Mouse (Mus musculus) cerebellum, adult 2 months (tissue): ENCODE measurements around the gene Tmem147. TPM values are rescaled to one million over a fixed set of nuclear protein-coding genes. Genes with fewer than 3 reads are reported as not detected.
"Not testable (repeated sequence)": the region's sequence is repeated elsewhere in the genome, so short reads cannot be mapped to it uniquely, and the experiment has no call there.

ENCODE experiments used
- DNase-seq, 2 experiments: peaks; one replicate each; pipeline ENCODE4 v3.0.0; 2021
- H3K27ac ChIP-seq: fragments of 200-500 bp; 2 replicates; pipeline ENCODE4 v1.5.1; 2012; ENCODE audit warnings: low read length, control low read depth, inconsistent platforms; ENCODE audit not compliant: insufficient read depth
- H3K27me3 ChIP-seq: fragments of 200-500 bp; 2 replicates; pipeline ENCODE4 v1.6.1; 2012; ENCODE audit warnings: inconsistent platforms, mild to moderate bottlenecking, low read length, moderate library complexity; ENCODE audit not compliant: control insufficient read depth, insufficient read depth
- H3K4me1 ChIP-seq: fragments of 200-500 bp; 2 replicates; pipeline ENCODE4 v1.6.1; 2011; ENCODE audit warnings: low read length; ENCODE audit not compliant: control insufficient read depth, insufficient read depth
- H3K4me3 ChIP-seq: fragments of 200-500 bp; replicated peaks from 2 replicates; pipeline ENCODE3; 2011; ENCODE audit warnings: mild to moderate bottlenecking, low read depth, low read length, control low read depth; ENCODE audit not compliant: insufficient read depth
- CTCF ChIP-seq: fragments of 200-500 bp; IDR thresholded peaks from 2 replicates; pipeline ENCODE4 v1.5.1; 2011; ENCODE audit warnings: low read depth, mild to moderate bottlenecking, control low read depth, low read length, moderate library complexity, borderline replicate concordance; ENCODE audit not compliant: insufficient read depth
- POLR2A ChIP-seq: fragments of 200-500 bp; IDR thresholded peaks from 2 replicates; pipeline ENCODE4 v1.6.1; 2011; ENCODE audit warnings: low read length, control low read depth, borderline replicate concordance; ENCODE audit not compliant: insufficient read depth
- WGBS: fragments of 180-500 bp; shearing (Covaris S2); methylation state at CpG from one replicate; pipeline ENCODE4 v1.1.7; 2018; 5-methylcytosine and 5-hydroxymethylcytosine counted together
- polyA plus RNA-seq: library from polyadenylated mRNA; depleted of rRNA; stranded (reverse); fragments of >200 nt; gene quantifications from 2 replicates; pipeline ENCODE4 v1.2.3, GENCODE M21; 2012

Gene Tmem147
- polyA plus RNA-seq, 1 experiment = 247 TPM

- Histone ChIP-seq H3K27me3 (no peaks in the 10 kb centered on the region), H3K4me1 (no peaks in the 10 kb centered on the region), H3K4me3 (no peak overlapping the region), H3K27ac (no peak overlapping the region)
- DNase-seq = no peak
- TF ChIP-seq POLR2A (no peak), CTCF (no peak)
- WGBS = 80% methylated on average over 4 of the region's 4 CpGs
Measured at GRCm38 (mm10) chr7:30761769-30762352, 32.5 kb upstream of the Tmem147 start.

GRCm38 (mm10) chr7:30758853-30759252, 29.5 kb upstream of the Tmem147 start:
- DNase-seq = no peak
- Histone ChIP-seq H3K4me3 (no peak overlapping the region), H3K4me1 (no peaks in the 10 kb centered on the region), H3K27me3 (no peaks in the 10 kb centered on the region), H3K27ac (no peak overlapping the region)
- WGBS = 48% methylated on average over 4 of the region's 4 CpGs
- TF ChIP-seq CTCF (no peak), POLR2A (no peak)

- Histone ChIP-seq H3K4me3 (no peak overlapping the region), H3K27ac (no peak overlapping the region), H3K27me3 (no peaks in the 10 kb centered on the region), H3K4me1 (no peaks in the 10 kb centered on the region)
- no peak for DNase-seq
- TF ChIP-seq POLR2A (no peak), CTCF (no peak)
- 57% methylated on average over 3 of the region's 3 CpGs for WGBS
Measured at GRCm38 (mm10) chr7:30757001-30757400, 27.7 kb upstream of the Tmem147 start.

- Histone ChIP-seq H3K4me1 (no peaks in the 10 kb centered on the region), H3K4me3 (no peak within 1 kb of the TSS), H3K27ac (no peak within 1 kb of the TSS), H3K27me3 (no peaks in the 10 kb centered on the region)
- DNase-seq = no peak
- TF ChIP-seq POLR2A = no peak
- no peak for TF ChIP-seq CTCF
- 66% methylated on average over 5 of the region's 5 CpGs for WGBS
Measured at GRCm38 (mm10) chr7:30751086-30751669, 21.8 kb upstream of the Tmem147 start, which contains the start of gene Sbsn. Gene Sbsn, plus strand, starts transcription at chr7:30751471.

- H3K4me3 ChIP-seq = no peak overlapping the region
- no peak overlapping the region for H3K27ac ChIP-seq
- DNase-seq = no peak
- no peaks in the 10 kb centered on the region for H3K4me1 ChIP-seq
- TF ChIP-seq CTCF (no peak), POLR2A (no peak)
- H3K27me3 ChIP-seq = no peaks in the 10 kb centered on the region
- 81% methylated on average over 13 of the region's 13 CpGs for WGBS
Measured at GRCm38 (mm10) chr7:30749824-30750606, 20.7 kb upstream of the Tmem147 start.

GRCm38 (mm10) chr7:30747525-30748204, 18.3 kb upstream of the Tmem147 start:
- TF ChIP-seq POLR2A (no peak), CTCF (no peak)
- no peaks in the 10 kb centered on the region for H3K4me1 ChIP-seq
- no peaks in the 10 kb centered on the region for H3K27me3 ChIP-seq
- no peak overlapping the region for H3K4me3 ChIP-seq
- 91% methylated on average over 7 of the region's 7 CpGs for WGBS
- no peak for DNase-seq
- H3K27ac ChIP-seq = no peak overlapping the region

GRCm38 (mm10) chr7:30744022-30744598, 14.8 kb upstream of the Tmem147 start:
- no peak for DNase-seq
- Histone ChIP-seq H3K4me3 (no peak overlapping the region), H3K27ac (no peak overlapping the region), H3K27me3 (no peaks in the 10 kb centered on the region), H3K4me1 (no peaks in the 10 kb centered on the region)
- TF ChIP-seq POLR2A (no peak), CTCF (no peak)
- 21% methylated on average over 4 of the region's 4 CpGs for WGBS

GRCm38 (mm10) chr7:30743617-30744016, 14.3 kb upstream of the Tmem147 start, which contains the start of gene Gapdhs:
Gene Gapdhs, minus strand, starts transcription at chr7:30743681.
- DNase-seq, H3K27ac ChIP-seq, H3K4me3 ChIP-seq, H3K27me3 ChIP-seq, H3K4me1 ChIP-seq: not testable (repeated sequence)
- WGBS = 73% methylated on average over 1 of the region's 4 CpGs

- H3K4me1 ChIP-seq, DNase-seq, H3K27ac ChIP-seq, H3K4me3 ChIP-seq, H3K27me3 ChIP-seq: not testable (repeated sequence)
- WGBS = 88% methylated on average over 2 of the region's 2 CpGs
Measured at GRCm38 (mm10) chr7:30742570-30742969, 13.2 kb upstream of the Tmem147 start.
